Mouse (Mus musculus) heart, postnatal 0 days (tissue): ENCODE measurements around the gene Adgrg5.

Experiments used
- CTCF ChIP-seq: IDR thresholded peaks from 2 replicates; pipeline ENCODE4 v1.5.1; 2016; ENCODE audit warnings: antibody characterized with exemption, control low read depth, low read depth
- EP300 ChIP-seq: IDR thresholded peaks from 2 replicates; pipeline ENCODE4 v1.6.1; 2016; ENCODE audit warnings: antibody characterized with exemption, low read depth

DNA sequence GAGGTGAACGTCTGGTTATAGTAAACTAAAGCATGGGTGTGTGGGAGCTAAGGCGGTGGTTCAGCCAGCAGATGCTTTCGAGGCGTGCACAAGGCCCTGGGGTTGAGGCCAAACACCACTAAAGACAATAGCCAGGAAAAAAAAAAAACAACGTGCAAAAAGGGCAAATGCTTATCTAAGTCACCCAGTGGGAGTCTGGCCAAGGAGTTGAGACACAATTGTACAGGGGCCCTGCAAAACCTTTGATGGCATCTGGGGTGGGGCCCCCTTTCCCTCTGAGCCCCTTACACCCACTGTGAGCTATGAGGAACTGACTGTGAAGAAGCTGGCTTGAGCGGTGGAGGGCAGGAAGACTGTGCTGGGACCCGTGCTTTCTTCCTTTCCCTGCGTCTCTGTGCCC lies 892 bp upstream of the Adgrg5 start:
- no peak for TF ChIP-seq CTCF
- TF ChIP-seq EP300, result 0 out of 2 replicates have a peak, but pooled peaks have one; percentile 38
